Mouse (Mus musculus): ENCODE results near the gene Foxk1. TPM values are rescaled to one million over a fixed set of nuclear protein-coding genes. Genes with fewer than 3 reads are reported as not detected.

Gene Foxk1
- 2.5 and 4.7 TPM in 2 replicates for polyA plus RNA-seq (2015; fragmentation: Nextera tagmentation; extraction: Ambion mirVana)

- WGBS, result under 1% methylated on average over 51 of the region's 60 CpGs
- Histone ChIP-seq H3K9ac (ENCODE audit: low read length) (peak within 1 kb of the TSS; percentile 97), H3K4me3 (ENCODE audit: low read length) (peak within 1 kb of the TSS; percentile 99), H3K4me2 (ENCODE audit: low read depth, low read length) (peak within 1 kb of the TSS; percentile 94), H3K4me1 (ENCODE audit: control insufficient read depth, insufficient read depth, low read length) (peaks cover 31% of the 10 kb centered on the region), H3K27ac (ENCODE audit: low read length) (peak within 1 kb of the TSS; percentile 89), H3K9me3 (replicated peaks; ENCODE audit: control insufficient read depth, low read length) (no peaks in the 10 kb centered on the region), H3K27me3 (ENCODE audit: control insufficient read depth, insufficient read depth, low read length) (no peaks in the 10 kb centered on the region), H3K36me3 (ENCODE audit: control insufficient read depth, insufficient read depth) (no peaks in the 10 kb centered on the region)
- peak; percentile 86 for ATAC-seq (replicated peaks; ENCODE audit: extremely low read depth, insufficient read depth, low FRiP score)
These were observed at the start of gene Foxk1 for GRCm38 (mm10) chr5:142400981-142401640. Gene Foxk1 (plus strand): TSS chr5:142401497.

- H3K36me3 ChIP-seq (ENCODE audit: control insufficient read depth, insufficient read depth), result no peaks in the 10 kb centered on the region
- H3K4me3 ChIP-seq (ENCODE audit: low read length), result no peak overlapping the region
- ATAC-seq (replicated peaks; ENCODE audit: extremely low read depth, insufficient read depth, low FRiP score), result no peak
- no peaks in the 10 kb centered on the region for H3K27me3 ChIP-seq (ENCODE audit: control insufficient read depth, insufficient read depth, low read length)
- no peak overlapping the region for H3K9ac ChIP-seq (ENCODE audit: low read length)
- H3K4me1 ChIP-seq (ENCODE audit: control insufficient read depth, insufficient read depth, low read length), result no peaks in the 10 kb centered on the region
- no peak overlapping the region for H3K27ac ChIP-seq (ENCODE audit: low read length)
- H3K4me2 ChIP-seq (ENCODE audit: low read depth, low read length), result no peak overlapping the region
- WGBS, result 83% methylated on average over 5 of the region's 5 CpGs
- H3K9me3 ChIP-seq (replicated peaks; ENCODE audit: control insufficient read depth, low read length), result no peaks in the 10 kb centered on the region
These were observed 48.9 kb upstream of the Foxk1 start for GRCm38 (mm10) chr5:142352336-142352892.

GRCm38 (mm10) chr5:142355144-142355543, 46.2 kb upstream of the Foxk1 start:
- no peaks in the 10 kb centered on the region for H3K4me1 ChIP-seq (ENCODE audit: control insufficient read depth, insufficient read depth, low read length)
- no peak overlapping the region for H3K4me3 ChIP-seq (ENCODE audit: low read length)
- no peak overlapping the region for H3K27ac ChIP-seq (ENCODE audit: low read length)
- no peak overlapping the region for H3K4me2 ChIP-seq (ENCODE audit: low read depth, low read length)
- ATAC-seq (replicated peaks; ENCODE audit: extremely low read depth, insufficient read depth, low FRiP score), result no peak
- no peaks in the 10 kb centered on the region for H3K27me3 ChIP-seq (ENCODE audit: control insufficient read depth, insufficient read depth, low read length)
- 81% methylated on average over 3 of the region's 3 CpGs for WGBS
- H3K36me3 ChIP-seq (ENCODE audit: control insufficient read depth, insufficient read depth), result no peaks in the 10 kb centered on the region
- no peaks in the 10 kb centered on the region for H3K9me3 ChIP-seq (replicated peaks; ENCODE audit: control insufficient read depth, low read length)
- no peak overlapping the region for H3K9ac ChIP-seq (ENCODE audit: low read length)

GRCm38 (mm10) chr5:142361166-142361565, 40.1 kb upstream of the Foxk1 start:
- Histone ChIP-seq H3K36me3 (ENCODE audit: control insufficient read depth, insufficient read depth) (no peaks in the 10 kb centered on the region), H3K4me3 (ENCODE audit: low read length) (no peak overlapping the region), H3K9ac (ENCODE audit: low read length) (no peak overlapping the region), H3K4me1 (ENCODE audit: control insufficient read depth, insufficient read depth, low read length) (peaks cover 2% of the 10 kb centered on the region; the same call in 1 of the 2 replicates), H3K27me3 (ENCODE audit: control insufficient read depth, insufficient read depth, low read length) (no peaks in the 10 kb centered on the region), H3K4me2 (ENCODE audit: low read depth, low read length) (no peak overlapping the region), H3K9me3 (replicated peaks; ENCODE audit: control insufficient read depth, low read length) (no peaks in the 10 kb centered on the region), H3K27ac (ENCODE audit: low read length) (no peak overlapping the region)
- 53% methylated on average over 5 of the region's 5 CpGs for WGBS
- no peak for ATAC-seq (replicated peaks; ENCODE audit: extremely low read depth, insufficient read depth, low FRiP score)

- Histone ChIP-seq H3K9me3 (replicated peaks; ENCODE audit: control insufficient read depth, low read length) (no peaks in the 10 kb centered on the region), H3K4me3 (ENCODE audit: low read length) (no peak overlapping the region), H3K4me2 (ENCODE audit: low read depth, low read length) (no peak overlapping the region), H3K27ac (ENCODE audit: low read length) (no peak overlapping the region), H3K36me3 (ENCODE audit: control insufficient read depth, insufficient read depth) (no peaks in the 10 kb centered on the region), H3K27me3 (ENCODE audit: control insufficient read depth, insufficient read depth, low read length) (no peaks in the 10 kb centered on the region), H3K9ac (ENCODE audit: low read length) (no peak overlapping the region), H3K4me1 (ENCODE audit: control insufficient read depth, insufficient read depth, low read length) (peaks cover 8% of the 10 kb centered on the region)
- 50% methylated on average over 3 of the region's 3 CpGs for WGBS
- ATAC-seq (replicated peaks; ENCODE audit: extremely low read depth, insufficient read depth, low FRiP score), result no peak
These were observed 38.4 kb upstream of the Foxk1 start for GRCm38 (mm10) chr5:142362894-142363293.

- no peak for ATAC-seq (replicated peaks; ENCODE audit: extremely low read depth, insufficient read depth, low FRiP score)
- H3K9ac ChIP-seq (ENCODE audit: low read length), result no peak overlapping the region
- no peak overlapping the region for H3K4me2 ChIP-seq (ENCODE audit: low read depth, low read length)
- H3K27me3 ChIP-seq (ENCODE audit: control insufficient read depth, insufficient read depth, low read length), result no peaks in the 10 kb centered on the region
- WGBS, result 56% methylated on average over 5 of the region's 5 CpGs
- H3K4me1 ChIP-seq (ENCODE audit: control insufficient read depth, insufficient read depth, low read length), result peaks cover 13% of the 10 kb centered on the region
- H3K36me3 ChIP-seq (ENCODE audit: control insufficient read depth, insufficient read depth), result no peaks in the 10 kb centered on the region
- H3K4me3 ChIP-seq (ENCODE audit: low read length), result no peak overlapping the region
- no peaks in the 10 kb centered on the region for H3K9me3 ChIP-seq (replicated peaks; ENCODE audit: control insufficient read depth, low read length)
- H3K27ac ChIP-seq (ENCODE audit: low read length), result no peak overlapping the region
These were observed 37.2 kb upstream of the Foxk1 start for GRCm38 (mm10) chr5:142364095-142364494.

GRCm38 (mm10) chr5:142367085-142368081, 33.9 kb upstream of the Foxk1 start:
- ATAC-seq (replicated peaks; ENCODE audit: extremely low read depth, insufficient read depth, low FRiP score), result peak; percentile 93
- Histone ChIP-seq H3K9ac (ENCODE audit: low read length) (peak overlapping the region; percentile 90), H3K4me1 (ENCODE audit: control insufficient read depth, insufficient read depth, low read length) (peaks cover 22% of the 10 kb centered on the region), H3K4me2 (ENCODE audit: low read depth, low read length) (peak overlapping the region; percentile 87), H3K4me3 (ENCODE audit: low read length) (peak overlapping the region; percentile 74), H3K27me3 (ENCODE audit: control insufficient read depth, insufficient read depth, low read length) (no peaks in the 10 kb centered on the region), H3K27ac (ENCODE audit: low read length) (peak overlapping the region; percentile 49), H3K36me3 (ENCODE audit: control insufficient read depth, insufficient read depth) (no peaks in the 10 kb centered on the region), H3K9me3 (replicated peaks; ENCODE audit: control insufficient read depth, low read length) (no peaks in the 10 kb centered on the region)
- under 1% methylated on average over 83 of the region's 83 CpGs for WGBS

GRCm38 (mm10) chr5:142368122-142368521, 33.2 kb upstream of the Foxk1 start:
- 51% methylated on average over 5 of the region's 5 CpGs for WGBS
- H3K27ac ChIP-seq (ENCODE audit: low read length), result peak overlapping the region; percentile 49
- no peak for ATAC-seq (replicated peaks; ENCODE audit: extremely low read depth, insufficient read depth, low FRiP score)
- H3K36me3 ChIP-seq (ENCODE audit: control insufficient read depth, insufficient read depth), result no peaks in the 10 kb centered on the region
- H3K4me1 ChIP-seq (ENCODE audit: control insufficient read depth, insufficient read depth, low read length), result peaks cover 20% of the 10 kb centered on the region
- peak overlapping the region; percentile 74 for H3K4me3 ChIP-seq (ENCODE audit: low read length)
- peak overlapping the region; percentile 90 for H3K9ac ChIP-seq (ENCODE audit: low read length)
- no peaks in the 10 kb centered on the region for H3K9me3 ChIP-seq (replicated peaks; ENCODE audit: control insufficient read depth, low read length)
- no peaks in the 10 kb centered on the region for H3K27me3 ChIP-seq (ENCODE audit: control insufficient read depth, insufficient read depth, low read length)
- peak overlapping the region; percentile 87 for H3K4me2 ChIP-seq (ENCODE audit: low read depth, low read length)

All from heart, embryonic 16.5 days (tissue).